Mouse (Mus musculus): Measurements from ENCODE around the gene Mgll. TPM values are rescaled to one million over a fixed set of nuclear protein-coding genes. Genes with fewer than 3 reads are reported as not detected.

Mgll gene
- polyA plus RNA-seq, 1 experiment from 2014 or later, result 6.2 TPM

GRCm38 (mm10) chr6:88803957-88804695 lies 79.9 kb downstream of the Mgll start:
- Histone ChIP-seq H3K27ac (replicated peaks) (no peak overlapping the region), H3K36me3 (replicated peaks) (no peaks in the 10 kb centered on the region), H3K9me3 (no peaks in the 10 kb centered on the region), H3K27me3 (replicated peaks; ENCODE audit: low read depth, poor library complexity, severe bottlenecking) (no peaks in the 10 kb centered on the region), H3K4me1 (peaks cover 30% of the 10 kb centered on the region), H3K4me3 (no peak overlapping the region)
- no peak for DNase-seq (ENCODE audit: low spot score)
- 85% methylated on average over 4 of the region's 4 CpGs for WGBS

- no peak for DNase-seq (ENCODE audit: low spot score)
- 88% methylated on average over 17 of the region's 17 CpGs for WGBS
Measured at GRCm38 (mm10) chr6:88804966-88805577, 80.9 kb downstream of the Mgll start.

GRCm38 (mm10) chr6:88809091-88810037 lies 85.2 kb downstream of the Mgll start:
- WGBS, result 70% methylated on average over 23 of the region's 23 CpGs
- no peak overlapping the region for H3K4me3 ChIP-seq
- no peak for DNase-seq (ENCODE audit: low spot score)
- no peaks in the 10 kb centered on the region for H3K9me3 ChIP-seq
- H3K27me3 ChIP-seq (replicated peaks; ENCODE audit: low read depth, poor library complexity, severe bottlenecking), result no peaks in the 10 kb centered on the region
- no peaks in the 10 kb centered on the region for H3K36me3 ChIP-seq (replicated peaks)
- peaks cover 45% of the 10 kb centered on the region for H3K4me1 ChIP-seq
- H3K27ac ChIP-seq (replicated peaks), result peak overlapping the region; percentile 44; the same call in 1 of the 2 replicates

More at GRCm38 (mm10) chr6:88804966-88805577, 80.9 kb downstream of the Mgll start:
- no peaks in the 10 kb centered on the region for H3K36me3 ChIP-seq (replicated peaks)
- H3K27ac ChIP-seq (replicated peaks), result no peak overlapping the region
- no peaks in the 10 kb centered on the region for H3K27me3 ChIP-seq (replicated peaks; ENCODE audit: low read depth, poor library complexity, severe bottlenecking)
- no peak overlapping the region for H3K4me3 ChIP-seq
- H3K4me1 ChIP-seq, result peaks cover 39% of the 10 kb centered on the region
- H3K9me3 ChIP-seq, result no peaks in the 10 kb centered on the region

GRCm38 (mm10) chr6:88810291-88810690 lies 86.1 kb downstream of the Mgll start:
- H3K9me3 ChIP-seq, result no peaks in the 10 kb centered on the region
- no peaks in the 10 kb centered on the region for H3K27me3 ChIP-seq (replicated peaks; ENCODE audit: low read depth, poor library complexity, severe bottlenecking)
- H3K4me3 ChIP-seq, result no peak overlapping the region
- H3K4me1 ChIP-seq, result peaks cover 50% of the 10 kb centered on the region
- H3K36me3 ChIP-seq (replicated peaks), result no peaks in the 10 kb centered on the region
- DNase-seq (ENCODE audit: low spot score), result no peak
- 43% methylated on average over 3 of the region's 3 CpGs for WGBS
- 0 out of 2 replicates have a peak overlapping the region, but pooled peaks have one; percentile 41 for H3K27ac ChIP-seq (replicated peaks)

- no peak overlapping the region for H3K4me3 ChIP-seq
- WGBS, result 28% methylated on average over 7 of the region's 7 CpGs
- no peak for DNase-seq (ENCODE audit: low spot score)
- no peaks in the 10 kb centered on the region for H3K9me3 ChIP-seq
- H3K27ac ChIP-seq (replicated peaks), result peak overlapping the region; percentile 54
- H3K4me1 ChIP-seq, result peaks cover 51% of the 10 kb centered on the region
- H3K27me3 ChIP-seq (replicated peaks; ENCODE audit: low read depth, poor library complexity, severe bottlenecking), result 0 out of 2 replicates have a peak, but pooled peaks cover 3% of the 10 kb centered on the region
- H3K36me3 ChIP-seq (replicated peaks), result no peaks in the 10 kb centered on the region
Measured at GRCm38 (mm10) chr6:88811396-88811795, 87.2 kb downstream of the Mgll start.

- WGBS, result 64% methylated on average over 7 of the region's 7 CpGs
- Histone ChIP-seq H3K9me3 (no peaks in the 10 kb centered on the region), H3K27me3 (replicated peaks; ENCODE audit: low read depth, poor library complexity, severe bottlenecking) (0 out of 2 replicates have a peak, but pooled peaks cover 3% of the 10 kb centered on the region), H3K4me3 (no peak overlapping the region), H3K4me1 (peaks cover 51% of the 10 kb centered on the region), H3K27ac (replicated peaks) (peak overlapping the region; percentile 54), H3K36me3 (replicated peaks) (no peaks in the 10 kb centered on the region)
- DNase-seq (ENCODE audit: low spot score), result no peak
Measured at GRCm38 (mm10) chr6:88811880-88812400, 87.7 kb downstream of the Mgll start.

GRCm38 (mm10) chr6:88812886-88813285 lies 88.7 kb downstream of the Mgll start:
- peaks cover 45% of the 10 kb centered on the region for H3K4me1 ChIP-seq
- peak; percentile 54 for DNase-seq (ENCODE audit: low spot score)
- H3K27me3 ChIP-seq (replicated peaks; ENCODE audit: low read depth, poor library complexity, severe bottlenecking), result 0 out of 2 replicates have a peak, but pooled peaks cover 3% of the 10 kb centered on the region
- 72% methylated on average over 3 of the region's 3 CpGs for WGBS
- H3K4me3 ChIP-seq, result no peak overlapping the region
- no peaks in the 10 kb centered on the region for H3K36me3 ChIP-seq (replicated peaks)
- H3K9me3 ChIP-seq, result no peaks in the 10 kb centered on the region
- H3K27ac ChIP-seq (replicated peaks), result no peak overlapping the region

- Histone ChIP-seq H3K4me3 (no peak overlapping the region), H3K27me3 (replicated peaks; ENCODE audit: low read depth, poor library complexity, severe bottlenecking) (0 out of 2 replicates have a peak, but pooled peaks cover 3% of the 10 kb centered on the region), H3K4me1 (peaks cover 43% of the 10 kb centered on the region), H3K27ac (replicated peaks) (no peak overlapping the region), H3K36me3 (replicated peaks) (no peaks in the 10 kb centered on the region), H3K9me3 (no peaks in the 10 kb centered on the region)
- no peak for DNase-seq (ENCODE audit: low spot score)
- WGBS, result 86% methylated on average over 10 of the region's 10 CpGs
Measured at GRCm38 (mm10) chr6:88813832-88814231, 89.6 kb downstream of the Mgll start.

- 74% methylated on average over 3 of the region's 3 CpGs for WGBS
- no peak for DNase-seq (ENCODE audit: low spot score)
- peak overlapping the region; percentile 30; the same call in 1 of the 2 replicates for H3K27ac ChIP-seq (replicated peaks)
Measured at GRCm38 (mm10) chr6:88815036-88815435, 90.8 kb downstream of the Mgll start.

GRCm38 (mm10) chr6:88815489-88815888 lies 91.3 kb downstream of the Mgll start:
- Histone ChIP-seq H3K36me3 (replicated peaks) (no peaks in the 10 kb centered on the region), H3K27ac (replicated peaks) (no peak overlapping the region; the same call in 1 of the 2 replicates), H3K4me3 (no peak overlapping the region), H3K4me1 (peaks cover 34% of the 10 kb centered on the region), H3K27me3 (replicated peaks; ENCODE audit: low read depth, poor library complexity, severe bottlenecking) (0 out of 2 replicates have a peak, but pooled peaks cover 3% of the 10 kb centered on the region), H3K9me3 (no peaks in the 10 kb centered on the region)
- WGBS, result 88% methylated on average over 3 of the region's 3 CpGs
- DNase-seq (ENCODE audit: low spot score), result no peak

More at GRCm38 (mm10) chr6:88815036-88815435, 90.8 kb downstream of the Mgll start:
- H3K4me3 ChIP-seq, result no peak overlapping the region
- no peaks in the 10 kb centered on the region for H3K36me3 ChIP-seq (replicated peaks)
- H3K27me3 ChIP-seq (replicated peaks; ENCODE audit: low read depth, poor library complexity, severe bottlenecking), result 0 out of 2 replicates have a peak, but pooled peaks cover 3% of the 10 kb centered on the region
- H3K4me1 ChIP-seq, result peaks cover 36% of the 10 kb centered on the region
- no peaks in the 10 kb centered on the region for H3K9me3 ChIP-seq

- DNase-seq (ENCODE audit: low spot score), result no peak
- H3K36me3 ChIP-seq (replicated peaks), result no peaks in the 10 kb centered on the region
- peaks cover 29% of the 10 kb centered on the region for H3K4me1 ChIP-seq
- 0 out of 2 replicates have a peak, but pooled peaks cover 3% of the 10 kb centered on the region for H3K27me3 ChIP-seq (replicated peaks; ENCODE audit: low read depth, poor library complexity, severe bottlenecking)
- no peak overlapping the region for H3K4me3 ChIP-seq
- no peaks in the 10 kb centered on the region for H3K9me3 ChIP-seq
- no peak overlapping the region for H3K27ac ChIP-seq (replicated peaks)
- 83% methylated on average over 3 of the region's 3 CpGs for WGBS
Measured at GRCm38 (mm10) chr6:88816913-88817312, 92.7 kb downstream of the Mgll start.

GRCm38 (mm10) chr6:88820853-88821252 lies 96.6 kb downstream of the Mgll start:
- no peaks in the 10 kb centered on the region for H3K36me3 ChIP-seq (replicated peaks)
- H3K4me3 ChIP-seq, result no peak overlapping the region
- H3K27me3 ChIP-seq (replicated peaks; ENCODE audit: low read depth, poor library complexity, severe bottlenecking), result 0 out of 2 replicates have a peak, but pooled peaks cover 3% of the 10 kb centered on the region
- no peak for DNase-seq (ENCODE audit: low spot score)
- 39% methylated on average over 3 of the region's 3 CpGs for WGBS
- no peaks in the 10 kb centered on the region for H3K9me3 ChIP-seq
- H3K4me1 ChIP-seq, result peaks cover 15% of the 10 kb centered on the region
- no peak overlapping the region for H3K27ac ChIP-seq (replicated peaks)

Measured in embryonic facial prominence, embryonic 10.5 days (tissue).